Mouse (Mus musculus): ENCODE results near the gene Dhfr. TPM values are rescaled to one million over a fixed set of nuclear protein-coding genes. Genes with fewer than 3 reads are reported as not detected.

Dhfr gene
- polyA plus RNA-seq, 1 experiment from 2014 or later, result 10.2 TPM

GRCm38 (mm10) chr13:92346338-92346737, 8.2 kb upstream of the Dhfr start:
- Histone ChIP-seq H3K4me3 (ENCODE audit: low read depth, low read length) (no peak overlapping the region), H3K36me3 (ENCODE audit: control insufficient read depth, insufficient read depth) (peaks cover 39% of the 10 kb centered on the region), H3K9me3 (ENCODE audit: control insufficient read depth) (no peaks in the 10 kb centered on the region), H3K4me2 (replicated peaks; ENCODE audit: low read depth) (no peak overlapping the region), H3K9ac (ENCODE audit: low read depth, low read length) (no peak overlapping the region), H3K4me1 (replicated peaks; ENCODE audit: control insufficient read depth, insufficient read depth, low read length) (no peaks in the 10 kb centered on the region), H3K27ac (ENCODE audit: low read depth, low read length) (no peak overlapping the region), H3K27me3 (replicated peaks; ENCODE audit: control insufficient read depth, insufficient read depth, low read length) (no peaks in the 10 kb centered on the region)
- no peak for TF ChIP-seq CTCF (IDR thresholded peaks at IDR 0.05; ENCODE audit: low read depth)
- no peak for ATAC-seq
- 64% methylated on average over 5 of the region's 5 CpGs for WGBS

- Histone ChIP-seq H3K4me1 (replicated peaks; ENCODE audit: control insufficient read depth, insufficient read depth, low read length) (0 out of 2 replicates have a peak, but pooled peaks cover 3% of the 10 kb centered on the region), H3K36me3 (ENCODE audit: control insufficient read depth, insufficient read depth) (peaks cover 21% of the 10 kb centered on the region), H3K9ac (ENCODE audit: low read depth, low read length) (no peak overlapping the region), H3K27ac (ENCODE audit: low read depth, low read length) (no peak overlapping the region), H3K9me3 (ENCODE audit: control insufficient read depth) (no peaks in the 10 kb centered on the region), H3K4me3 (ENCODE audit: low read depth, low read length) (no peak overlapping the region), H3K27me3 (replicated peaks; ENCODE audit: control insufficient read depth, insufficient read depth, low read length) (no peaks in the 10 kb centered on the region), H3K4me2 (replicated peaks; ENCODE audit: low read depth) (no peak overlapping the region)
- WGBS, result 78% methylated on average over 6 of the region's 6 CpGs
- TF ChIP-seq CTCF (IDR thresholded peaks at IDR 0.05; ENCODE audit: low read depth), result no peak
- ATAC-seq, result no peak
These were observed 3.4 kb upstream of the Dhfr start for GRCm38 (mm10) chr13:92351100-92351499.

- Histone ChIP-seq H3K36me3 (ENCODE audit: control insufficient read depth, insufficient read depth) (peaks cover 12% of the 10 kb centered on the region), H3K9me3 (ENCODE audit: control insufficient read depth) (no peaks in the 10 kb centered on the region), H3K27ac (ENCODE audit: low read depth, low read length) (peak overlapping the region; percentile 46), H3K9ac (ENCODE audit: low read depth, low read length) (peak overlapping the region; percentile 58), H3K4me1 (replicated peaks; ENCODE audit: control insufficient read depth, insufficient read depth, low read length) (0 out of 2 replicates have a peak, but pooled peaks cover 6% of the 10 kb centered on the region), H3K4me3 (ENCODE audit: low read depth, low read length) (peak overlapping the region; percentile 73), H3K27me3 (replicated peaks; ENCODE audit: control insufficient read depth, insufficient read depth, low read length) (no peaks in the 10 kb centered on the region), H3K4me2 (replicated peaks; ENCODE audit: low read depth) (peak overlapping the region; percentile 97)
- TF ChIP-seq CTCF (IDR thresholded peaks at IDR 0.05; ENCODE audit: low read depth), result no peak
- 8% methylated on average over 4 of the region's 4 CpGs for WGBS
- no peak for ATAC-seq
These were observed 570 bp upstream of the Dhfr start for GRCm38 (mm10) chr13:92353956-92354355.

- under 1% methylated on average over 24 of the region's 24 CpGs for WGBS
- ATAC-seq, result peak; percentile 36
These were observed 732 bp downstream of the Dhfr start for GRCm38 (mm10) chr13:92355272-92355643.

GRCm38 (mm10) chr13:92356376-92356775, 1.9 kb downstream of the Dhfr start:
- ATAC-seq, result no peak
- Histone ChIP-seq H3K9ac (ENCODE audit: low read depth, low read length) (no peak overlapping the region), H3K4me1 (replicated peaks; ENCODE audit: control insufficient read depth, insufficient read depth, low read length) (0 out of 2 replicates have a peak, but pooled peaks cover 6% of the 10 kb centered on the region), H3K9me3 (ENCODE audit: control insufficient read depth) (no peaks in the 10 kb centered on the region), H3K4me3 (ENCODE audit: low read depth, low read length) (no peak overlapping the region), H3K36me3 (ENCODE audit: control insufficient read depth, insufficient read depth) (peaks cover 7% of the 10 kb centered on the region), H3K27me3 (replicated peaks; ENCODE audit: control insufficient read depth, insufficient read depth, low read length) (no peaks in the 10 kb centered on the region), H3K27ac (ENCODE audit: low read depth, low read length) (no peak overlapping the region), H3K4me2 (replicated peaks; ENCODE audit: low read depth) (peak overlapping the region; percentile 97)
- WGBS, result 77% methylated on average over 7 of the region's 7 CpGs
- TF ChIP-seq CTCF (IDR thresholded peaks at IDR 0.05; ENCODE audit: low read depth), result no peak

More at GRCm38 (mm10) chr13:92355272-92355643, 732 bp downstream of the Dhfr start:
- peaks cover 8% of the 10 kb centered on the region; the same call in 1 of the 2 replicates for H3K36me3 ChIP-seq (ENCODE audit: control insufficient read depth, insufficient read depth)
- peak overlapping the region; percentile 83 for H3K27ac ChIP-seq (ENCODE audit: low read depth, low read length)
- H3K9ac ChIP-seq (ENCODE audit: low read depth, low read length), result peak overlapping the region; percentile 68
- H3K4me2 ChIP-seq (replicated peaks; ENCODE audit: low read depth), result peak overlapping the region; percentile 97
- H3K9me3 ChIP-seq (ENCODE audit: control insufficient read depth), result no peaks in the 10 kb centered on the region
- H3K4me1 ChIP-seq (replicated peaks; ENCODE audit: control insufficient read depth, insufficient read depth, low read length), result 0 out of 2 replicates have a peak, but pooled peaks cover 6% of the 10 kb centered on the region
- no peak for TF ChIP-seq CTCF (IDR thresholded peaks at IDR 0.05; ENCODE audit: low read depth)
- peak overlapping the region; percentile 73 for H3K4me3 ChIP-seq (ENCODE audit: low read depth, low read length)
- no peaks in the 10 kb centered on the region for H3K27me3 ChIP-seq (replicated peaks; ENCODE audit: control insufficient read depth, insufficient read depth, low read length)

GRCm38 (mm10) chr13:92357644-92358043, 3.1 kb downstream of the Dhfr start:
- peak; percentile 50 for TF ChIP-seq CTCF (IDR thresholded peaks at IDR 0.05; ENCODE audit: low read depth)

More at GRCm38 (mm10) chr13:92357644-92358043, 3.1 kb downstream of the Dhfr start:
- Histone ChIP-seq H3K27ac (ENCODE audit: low read depth, low read length) (no peak overlapping the region), H3K27me3 (replicated peaks; ENCODE audit: control insufficient read depth, insufficient read depth, low read length) (no peaks in the 10 kb centered on the region), H3K4me3 (ENCODE audit: low read depth, low read length) (no peak overlapping the region), H3K4me1 (replicated peaks; ENCODE audit: control insufficient read depth, insufficient read depth, low read length) (0 out of 2 replicates have a peak, but pooled peaks cover 6% of the 10 kb centered on the region), H3K9me3 (ENCODE audit: control insufficient read depth) (no peaks in the 10 kb centered on the region), H3K4me2 (replicated peaks; ENCODE audit: low read depth) (no peak overlapping the region), H3K36me3 (ENCODE audit: control insufficient read depth, insufficient read depth) (peaks cover 7% of the 10 kb centered on the region), H3K9ac (ENCODE audit: low read depth, low read length) (no peak overlapping the region)
- ATAC-seq, result no peak
- 61% methylated on average over 2 of the region's 2 CpGs for WGBS
